Mouse (Mus musculus) cerebellum, postnatal 10 days (tissue): ENCODE results near the gene Rprd2.
A peak's percentile ranks its signal among the peaks of the same experiment; 100 is the strongest.
"Not testable (repeated sequence)": the region's sequence is repeated elsewhere in the genome, so short reads cannot be mapped to it uniquely, and the experiment has no call there.

ENCODE experiments used
- DNase-seq, 2 experiments: peaks; one replicate each; pipeline ENCODE4 v3.0.0; 2021; ENCODE audit warnings: mixed read lengths in 2 of 2

The Rprd2 gene

DNA sequence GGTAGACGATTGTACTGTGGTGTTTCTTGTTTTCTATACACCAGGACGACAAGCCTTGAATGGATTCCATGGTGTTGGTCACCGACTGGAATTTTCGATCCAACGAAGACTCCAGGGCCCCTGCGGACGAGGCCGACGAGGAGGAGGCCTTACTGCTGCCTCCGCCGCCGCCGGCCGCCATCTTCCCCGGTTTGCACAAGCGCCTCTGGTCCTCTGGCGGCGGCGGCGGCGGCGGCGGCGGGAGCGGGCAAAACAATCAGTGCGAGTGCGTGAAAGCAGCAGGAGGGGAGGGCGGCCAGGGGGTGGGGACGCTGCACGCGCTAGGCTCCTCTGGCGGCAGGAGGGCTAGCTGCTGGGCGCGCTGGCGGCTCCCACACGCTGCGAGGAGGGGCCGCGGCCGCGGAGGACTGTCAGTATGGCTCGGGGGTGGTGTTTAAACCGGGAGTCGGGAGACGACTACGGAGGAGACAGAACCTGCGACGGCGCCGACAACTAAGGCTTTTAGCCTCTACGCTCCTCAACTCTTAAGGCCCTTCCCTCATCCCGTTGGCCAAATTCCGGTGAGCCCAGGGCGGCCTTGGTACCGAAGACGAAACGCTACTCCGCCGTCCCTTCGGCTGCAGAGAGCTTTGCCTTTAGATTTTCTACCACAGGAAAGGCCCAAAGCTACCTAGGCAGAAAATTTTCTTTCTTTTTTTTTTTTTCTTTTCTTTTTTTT lies at the start of gene Rprd2:
TSS of gene Rprd2 (minus strand) at position 293 of the 718 bp plus-strand sequence.
- peak; percentile 86 to 88 for DNase-seq

DNA sequence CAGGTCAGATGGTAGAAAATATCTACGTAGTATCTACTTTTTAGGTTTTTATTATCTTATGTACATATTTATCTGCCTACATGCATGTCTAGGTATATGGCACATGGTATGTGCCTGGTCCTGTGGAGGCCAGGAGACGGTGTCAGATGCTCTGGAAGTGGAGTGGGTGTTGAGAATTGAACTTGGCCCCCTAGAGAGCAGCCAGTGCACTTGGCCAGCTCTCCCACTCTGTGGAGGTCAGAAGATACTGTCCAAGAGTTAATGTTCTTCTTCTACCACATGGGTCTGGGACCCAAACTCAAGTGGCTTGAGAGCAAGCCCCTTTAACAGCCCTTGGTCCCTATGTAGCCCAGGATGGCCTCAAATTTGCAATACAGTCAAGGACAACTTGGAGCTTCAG lies 48.7 kb upstream of the Rprd2 start:
- no peak for DNase-seq

DNA sequence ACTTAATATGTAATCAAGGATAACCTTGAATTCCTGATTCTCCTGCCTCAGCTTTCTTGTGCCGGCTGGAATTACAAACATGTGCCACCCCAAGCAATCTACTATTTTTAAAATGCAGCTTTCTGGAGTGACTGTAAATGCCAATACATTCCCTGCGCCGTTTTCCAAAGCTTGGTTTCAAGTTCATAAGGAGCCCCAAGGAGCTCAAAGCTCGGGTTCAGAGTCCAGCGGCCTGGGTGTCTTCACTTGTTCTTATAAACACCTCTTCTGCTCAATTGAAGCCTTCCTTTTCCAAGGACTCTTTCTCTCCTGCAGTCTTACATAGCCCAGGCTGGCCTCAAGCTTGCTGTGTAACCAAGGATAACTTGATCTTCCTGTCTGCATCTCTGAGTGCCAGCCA lies 47.4 kb upstream of the Rprd2 start:
- DNase-seq, result no peak

DNA sequence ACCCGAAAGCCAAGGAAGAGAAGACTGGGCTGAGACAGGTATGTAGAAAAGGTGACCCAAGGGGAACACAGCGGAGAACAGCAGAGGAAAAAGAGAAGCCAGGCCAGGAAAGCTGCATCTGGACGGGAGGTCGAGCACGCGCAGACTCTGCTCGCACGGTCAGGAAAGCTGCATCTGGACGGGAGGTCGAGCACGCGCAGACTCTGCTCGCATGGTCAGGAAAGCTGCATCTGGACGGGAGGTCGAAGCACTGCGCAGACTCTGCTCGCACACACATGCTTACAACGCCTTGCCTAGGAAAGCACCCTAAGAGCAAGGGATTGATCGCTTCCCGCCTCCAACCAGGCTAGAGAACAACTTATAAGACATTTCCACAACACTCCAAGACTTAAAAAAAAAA lies 46.9 kb upstream of the Rprd2 start:
- no peak for DNase-seq

DNA sequence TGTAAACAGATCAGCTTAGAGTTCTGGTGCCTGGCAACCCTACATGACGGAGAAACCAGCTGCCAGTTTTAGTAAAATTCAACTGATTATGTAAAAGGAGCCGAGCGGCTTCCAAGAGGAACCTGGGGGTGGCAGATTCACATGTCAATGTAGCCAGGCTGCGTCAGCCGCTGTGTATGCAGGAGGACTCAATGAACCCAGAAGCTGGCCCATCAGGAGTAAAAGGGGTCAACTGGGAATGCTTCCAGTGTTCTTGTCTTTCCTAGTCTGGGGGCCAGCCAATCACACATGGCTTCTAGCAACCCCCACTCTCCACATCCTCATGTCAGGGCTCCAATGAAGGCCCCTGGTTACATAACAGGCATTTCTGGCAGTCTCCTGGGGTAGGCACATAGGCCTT lies 46.4 kb upstream of the Rprd2 start:
- no peak for DNase-seq

DNA sequence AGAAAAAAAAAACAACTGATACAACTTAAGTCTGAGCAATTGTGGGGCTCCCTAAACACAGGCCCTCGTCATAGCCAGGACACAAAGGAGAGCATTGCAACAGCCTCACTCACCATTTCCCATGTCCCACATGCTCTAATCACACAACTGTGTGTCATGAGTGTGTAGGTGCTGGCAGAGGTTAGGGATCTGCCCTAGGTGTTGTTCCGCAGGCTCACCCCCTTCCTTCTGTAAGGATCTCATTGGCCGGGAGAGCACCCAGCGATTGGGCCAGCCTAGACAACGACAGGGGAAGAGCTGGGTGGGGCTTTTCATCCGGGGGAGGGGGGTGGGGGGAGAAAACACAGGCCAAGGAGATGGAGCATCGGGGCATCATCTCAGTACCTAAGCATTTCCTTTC lies 44.9 kb upstream of the Rprd2 start:
- no peak for DNase-seq

DNA sequence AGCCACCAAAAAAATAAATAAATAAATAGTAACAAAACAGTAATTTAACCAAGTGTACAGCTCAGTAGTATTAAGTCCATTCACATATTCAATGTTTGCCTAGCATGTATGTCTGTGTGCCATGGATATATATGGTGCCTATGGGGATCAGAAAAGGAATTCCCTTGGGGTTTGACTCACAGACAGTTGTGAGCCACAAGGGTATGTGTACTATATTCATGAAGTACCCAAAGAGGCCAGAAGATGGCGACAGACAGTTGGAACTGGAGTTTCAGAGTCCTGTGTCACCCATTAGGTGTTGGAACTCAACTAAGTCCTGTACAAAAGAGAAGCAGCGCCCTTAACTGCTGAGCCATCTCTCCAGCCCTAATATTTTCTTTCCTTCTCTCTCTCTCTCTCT lies 43.1 kb upstream of the Rprd2 start:
- peak; percentile 87 to 94 for DNase-seq

DNA sequence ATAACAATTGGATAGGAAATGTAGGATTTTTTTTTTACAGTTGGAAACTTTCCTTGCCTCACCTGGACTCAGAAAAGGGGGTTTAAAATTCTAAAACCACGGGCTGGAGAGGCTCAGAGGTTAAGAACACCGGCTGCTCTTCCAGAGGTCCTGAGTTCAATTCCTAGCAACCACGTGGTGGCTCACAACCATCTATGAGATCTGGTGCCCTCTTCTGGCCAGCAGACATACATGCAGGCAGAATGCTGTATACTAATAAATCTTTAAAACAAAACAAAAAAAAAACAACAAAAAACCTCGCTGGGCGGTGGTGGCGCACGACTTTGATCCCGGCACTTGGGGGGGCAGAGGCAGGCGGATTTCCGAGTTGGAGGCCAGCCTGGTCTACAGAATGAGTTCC lies 42.6 kb upstream of the Rprd2 start:
- peak in 1 of 2 experiments; percentile 43 for DNase-seq

DNA sequence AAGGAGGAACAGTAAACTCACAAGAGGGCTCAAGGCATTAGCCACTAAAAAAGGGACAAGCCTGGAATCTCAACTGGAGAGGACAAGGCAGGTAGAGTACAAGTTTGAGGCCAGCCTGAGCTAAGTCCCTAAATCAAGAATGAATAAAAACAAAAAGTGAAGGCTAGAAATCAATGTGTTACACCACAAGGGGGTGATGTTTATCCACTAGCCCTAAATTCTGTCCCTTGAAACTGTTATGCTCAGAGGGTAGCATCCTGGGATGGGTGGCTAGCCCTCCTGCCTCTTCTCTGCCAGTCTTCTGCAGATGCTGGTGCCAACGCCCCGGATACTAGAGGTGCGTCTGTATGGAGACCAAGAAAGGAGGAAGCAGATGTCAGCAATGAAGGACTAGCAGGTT lies 41.7 kb upstream of the Rprd2 start:
- DNase-seq, result no peak

DNA sequence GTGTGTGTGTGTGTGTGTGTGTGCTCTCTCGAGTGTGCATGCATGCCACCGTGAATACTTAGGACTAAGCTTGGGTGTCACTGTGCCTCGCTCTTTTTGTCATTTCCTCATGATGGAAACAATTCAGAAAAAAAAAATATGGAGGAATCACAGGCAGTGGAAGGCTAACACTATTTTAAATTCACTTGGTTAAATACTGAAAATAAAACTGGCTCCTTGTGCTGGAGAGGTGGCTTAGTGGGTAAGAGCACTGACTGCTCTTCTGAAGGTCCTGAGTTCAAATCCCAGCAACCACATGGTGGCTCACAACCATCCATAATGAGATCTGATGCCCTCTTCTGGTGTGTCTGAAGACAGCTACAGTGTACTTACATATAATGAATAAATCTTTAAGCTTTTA lies 39.6 kb upstream of the Rprd2 start:
- DNase-seq, result not testable (repeated sequence)

DNA sequence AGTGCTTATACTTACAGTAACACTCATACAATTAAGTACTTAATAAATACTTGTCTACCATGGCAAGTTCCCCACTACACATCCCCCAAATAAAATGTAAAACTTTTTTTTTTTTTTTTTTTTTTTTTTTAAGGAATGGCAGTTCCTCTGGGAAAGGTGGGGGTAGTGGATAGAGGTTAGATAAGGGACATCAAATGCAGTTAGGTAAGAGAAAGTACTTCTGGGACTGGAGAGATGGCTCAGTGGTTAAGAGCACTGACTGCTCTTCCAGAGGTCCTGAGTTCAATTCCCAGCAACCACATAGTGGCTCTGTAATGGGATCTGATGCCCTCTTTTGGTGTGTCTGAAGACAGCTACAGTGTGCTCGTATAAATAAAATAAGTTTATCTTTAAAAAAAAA lies 38.4 kb upstream of the Rprd2 start:
- not testable (repeated sequence) for DNase-seq

DNA sequence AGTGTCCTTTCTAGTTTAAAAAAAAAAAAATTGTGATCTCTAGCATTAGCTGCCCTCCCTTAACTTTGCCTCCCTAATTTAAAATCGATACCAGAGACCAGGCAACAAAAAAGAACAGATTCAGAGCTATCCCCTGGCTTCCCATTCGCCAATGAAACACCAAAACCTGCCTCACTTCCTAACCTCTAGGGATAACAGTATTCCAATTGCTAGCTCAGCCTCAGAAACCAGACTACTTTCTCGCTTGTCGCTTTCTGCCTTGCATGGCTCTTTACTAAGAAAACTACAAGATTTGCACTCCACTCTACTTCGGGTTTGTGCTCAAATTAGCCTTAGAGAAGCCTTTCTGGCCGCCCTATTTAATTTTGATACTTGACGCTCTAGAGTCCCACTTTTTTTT lies 37.5 kb upstream of the Rprd2 start:
- DNase-seq, result no peak

DNA sequence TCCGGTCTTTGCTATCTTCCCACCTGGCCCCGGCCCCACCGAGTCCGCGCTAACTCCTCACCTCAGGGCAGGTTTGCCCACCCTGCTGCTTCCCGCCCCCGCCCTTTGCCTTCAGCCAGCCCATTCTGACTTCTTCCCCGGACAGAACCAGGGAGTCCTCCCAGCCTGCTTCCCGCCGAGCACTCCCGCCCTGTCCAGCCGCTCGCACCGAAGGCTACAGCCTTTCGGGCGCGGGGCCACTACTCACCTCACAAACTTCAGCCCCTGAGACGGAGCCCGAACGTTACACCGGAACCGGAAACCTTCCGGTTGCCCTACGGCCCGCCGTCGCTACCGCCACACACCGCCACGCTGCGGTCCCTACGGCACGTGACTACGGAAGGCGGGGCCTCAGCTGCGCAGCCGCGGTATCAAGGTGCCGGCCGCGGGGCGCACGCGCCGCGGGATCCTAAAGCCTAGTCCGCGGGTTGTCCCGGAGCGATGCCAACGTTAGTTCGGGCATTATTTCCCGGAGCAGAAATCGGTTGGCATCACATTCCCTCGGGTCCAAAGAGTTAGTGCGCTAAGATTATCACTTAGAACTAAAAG lies 36.9 kb upstream of the Rprd2 start, which contains the start of gene Prpf3:
TSS of gene Prpf3 (minus strand) at position 384 of the 588 bp plus-strand sequence.
- DNase-seq, result peak; percentile 96 to 97

DNA sequence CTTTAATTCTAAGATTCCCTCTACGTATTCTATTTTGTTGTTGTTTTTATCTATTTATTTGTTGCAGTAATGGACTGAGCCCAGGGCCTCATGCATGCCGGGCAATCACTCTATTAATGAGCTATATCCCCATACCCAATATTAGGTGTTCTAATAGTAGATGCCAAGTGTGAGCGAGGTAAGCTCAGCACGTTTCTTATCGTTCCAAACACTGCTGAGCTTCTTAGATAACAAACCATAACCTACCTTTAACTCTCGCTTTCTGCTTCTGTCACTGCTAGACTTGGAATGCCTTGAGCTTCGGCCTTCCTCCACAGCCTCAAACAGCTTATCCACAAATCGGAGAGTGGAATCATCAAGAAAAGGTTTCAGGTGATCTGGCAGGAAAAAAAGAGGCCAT lies 32.7 kb upstream of the Rprd2 start:
- DNase-seq, result no peak

DNA sequence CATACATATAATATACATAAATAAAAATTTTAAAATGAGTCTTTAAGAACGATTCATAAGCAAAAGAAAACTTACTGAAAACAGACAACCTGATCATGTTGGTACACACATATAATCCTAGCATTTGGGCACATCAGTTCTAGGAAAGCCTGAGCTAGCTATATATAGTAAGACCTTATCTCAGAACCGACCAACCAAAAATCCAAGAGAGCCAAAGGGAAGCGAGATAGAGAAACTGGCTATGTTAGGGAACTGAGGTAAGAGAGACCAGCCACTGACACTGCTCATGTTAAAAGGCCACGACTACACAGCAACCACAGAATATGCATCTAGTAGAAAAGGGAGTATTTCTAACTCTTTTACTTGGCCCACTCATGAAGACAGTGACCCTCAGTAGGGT lies 31.9 kb upstream of the Rprd2 start:
- no peak for DNase-seq

DNA sequence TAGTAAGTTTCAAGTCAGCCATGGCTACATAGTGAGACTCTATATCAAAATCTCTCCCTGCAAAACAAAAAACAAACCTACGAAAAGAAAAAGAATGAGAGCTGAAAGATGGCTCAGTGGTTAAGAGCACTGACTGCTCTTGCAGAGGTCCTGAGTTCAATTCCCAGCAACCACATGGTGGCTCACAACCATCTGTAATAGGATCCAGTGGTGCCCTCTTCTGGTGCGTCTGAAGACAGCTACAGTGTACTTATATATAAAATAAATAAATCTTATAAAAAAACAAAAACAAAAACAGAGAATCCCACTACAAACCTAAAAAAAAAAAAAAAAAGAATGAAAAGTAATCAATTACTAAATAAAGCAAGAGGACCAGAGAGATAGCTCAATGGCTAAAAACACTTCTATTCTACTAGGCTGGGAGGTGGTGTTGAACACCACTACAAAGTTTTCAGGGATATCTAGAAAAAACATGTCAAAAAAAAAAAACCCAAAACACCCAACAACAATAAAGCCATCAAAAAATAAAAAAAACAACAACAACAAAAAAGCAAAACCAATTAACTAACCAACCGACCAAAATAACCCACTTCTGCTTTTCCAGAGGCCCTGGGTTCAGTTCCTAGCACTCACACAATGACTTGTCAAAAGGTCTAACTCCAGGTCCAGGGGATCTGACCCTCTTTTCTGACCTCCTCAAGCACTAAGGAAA lies 24.0 kb upstream of the Rprd2 start:
- no peak for DNase-seq

DNA sequence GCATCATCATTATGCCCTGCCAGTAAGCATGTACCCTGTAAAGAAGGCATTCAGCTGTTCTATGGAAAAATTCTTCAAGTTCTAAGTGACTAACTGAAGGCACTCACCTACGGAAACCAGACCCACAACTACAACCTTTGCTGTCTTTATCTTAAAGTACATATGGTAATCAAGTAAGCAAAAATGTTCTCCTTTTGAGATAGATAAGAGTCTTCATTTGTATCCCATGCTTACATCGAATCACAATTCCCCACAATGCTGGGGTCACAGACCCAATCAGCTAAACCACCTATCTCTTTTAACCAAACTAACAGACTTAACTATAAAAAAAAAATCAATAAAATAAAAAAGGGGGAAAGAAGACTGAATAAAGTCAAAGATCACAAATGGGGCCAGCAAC lies 20.6 kb upstream of the Rprd2 start:
- no peak for DNase-seq

DNA sequence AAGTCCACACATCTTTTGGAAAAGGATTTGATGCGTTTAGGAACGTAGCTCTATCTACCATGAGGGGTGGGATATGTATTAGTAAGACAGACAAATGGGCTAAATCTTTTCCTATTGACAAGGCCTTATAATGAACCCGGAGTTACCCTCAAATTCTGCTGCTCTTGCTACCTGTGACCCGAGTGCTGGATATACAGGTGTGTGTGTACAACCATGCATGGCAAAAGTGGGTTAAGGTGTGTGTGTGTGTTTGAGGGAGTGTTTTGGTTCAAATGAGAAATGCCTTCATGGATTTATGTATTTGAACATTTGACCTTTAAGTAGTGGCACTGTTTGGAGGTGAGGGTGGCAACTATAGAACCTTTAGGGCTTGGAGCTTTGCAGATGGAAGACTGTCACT lies 10.4 kb upstream of the Rprd2 start:
- DNase-seq, result no peak

DNA sequence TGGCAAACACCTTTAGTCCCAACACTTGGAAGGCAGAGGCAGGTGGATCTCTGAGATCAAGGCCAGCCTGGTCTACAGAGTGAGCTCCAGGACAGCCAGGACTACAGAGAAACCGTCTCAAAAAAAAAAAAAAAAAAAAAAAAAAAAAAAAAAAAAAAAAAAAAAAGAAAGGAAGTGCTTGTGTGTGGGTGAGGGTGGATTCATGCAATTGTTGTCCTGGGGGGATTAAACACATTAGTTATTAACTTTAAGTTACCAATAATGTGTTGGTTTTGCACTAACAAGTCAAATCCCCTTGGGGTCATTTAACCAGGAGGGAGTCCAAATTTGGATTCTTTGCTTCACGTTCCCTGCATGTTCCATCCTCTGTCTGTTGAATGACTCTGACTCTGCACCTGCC lies 7.6 kb upstream of the Rprd2 start:
- no peak for DNase-seq

DNA sequence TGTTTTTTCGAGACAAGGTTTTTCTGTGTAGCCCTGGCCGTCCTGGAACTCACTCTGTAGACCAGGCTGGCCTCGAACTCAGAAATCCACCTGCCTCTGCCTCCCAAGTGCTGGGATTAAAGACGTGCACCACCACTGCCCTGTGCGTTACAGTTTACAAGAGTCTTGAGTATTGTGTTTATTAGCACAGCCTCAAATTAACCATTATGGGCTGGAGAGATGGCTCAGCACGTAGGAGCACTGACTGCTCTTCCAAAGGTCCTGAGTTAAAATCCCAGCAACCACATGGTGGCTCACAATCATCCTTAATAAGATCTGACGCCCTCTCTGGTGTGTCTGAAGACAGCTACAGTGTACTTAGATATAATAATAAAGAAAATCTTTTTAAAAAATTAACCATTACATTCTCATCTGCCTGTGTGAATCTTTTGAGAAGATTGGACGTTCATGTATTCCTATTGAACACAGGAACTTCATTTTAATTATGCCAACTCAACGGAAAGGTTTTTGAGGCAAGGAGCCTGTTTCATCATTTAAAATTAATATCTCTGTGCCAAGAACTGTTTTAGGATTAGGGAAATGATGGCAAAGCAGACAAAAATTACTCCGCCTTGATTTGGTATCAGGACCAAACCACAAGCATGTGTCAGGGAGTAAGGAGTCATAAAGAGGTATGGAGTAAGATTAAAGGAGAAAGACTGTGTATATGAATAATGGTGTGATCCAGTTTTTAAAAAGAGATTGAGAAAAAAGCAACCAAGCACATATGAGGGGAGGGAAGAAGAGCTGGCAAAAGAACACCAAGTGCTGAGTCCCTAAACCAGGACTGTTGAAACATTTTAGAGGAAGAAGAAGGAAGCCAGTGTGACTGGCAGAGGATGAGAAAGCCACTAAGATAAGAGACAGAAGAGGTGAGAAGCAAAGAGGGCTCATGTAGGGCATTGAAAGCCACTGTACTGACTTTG lies 1.7 kb upstream of the Rprd2 start:
- no peak for DNase-seq

DNA sequence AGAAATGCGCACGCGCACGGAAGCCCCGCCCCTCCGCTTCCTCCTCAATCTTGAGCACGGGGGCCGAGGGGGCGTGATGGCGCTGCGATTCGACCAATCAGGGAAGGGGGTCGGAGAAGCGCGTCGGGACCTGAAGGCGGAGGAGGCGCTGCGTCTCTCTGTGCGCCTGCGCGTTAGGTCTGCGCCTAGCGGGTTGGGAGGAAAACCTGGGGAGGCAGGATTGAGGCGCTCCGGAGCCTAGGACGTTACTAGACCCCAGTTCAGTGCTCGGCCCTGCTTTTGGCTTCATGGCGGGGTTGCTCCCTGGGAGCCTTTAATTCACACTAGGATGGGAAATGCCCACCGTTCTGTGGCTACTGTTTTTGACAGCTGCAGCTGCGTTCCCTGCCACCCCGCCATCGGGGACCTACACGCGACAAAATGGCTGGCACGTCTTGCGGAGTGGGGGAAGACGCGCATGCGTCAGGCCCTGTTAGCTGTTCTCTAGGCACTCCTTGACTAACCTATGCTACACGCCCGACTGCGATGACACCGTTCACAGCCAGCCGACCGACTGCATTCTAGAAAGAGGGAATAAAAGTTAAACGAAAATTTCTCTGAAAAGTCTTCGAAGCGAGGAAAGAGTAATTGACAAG lies 805 bp upstream of the Rprd2 start:
- peak; percentile 100 for DNase-seq

DNA sequence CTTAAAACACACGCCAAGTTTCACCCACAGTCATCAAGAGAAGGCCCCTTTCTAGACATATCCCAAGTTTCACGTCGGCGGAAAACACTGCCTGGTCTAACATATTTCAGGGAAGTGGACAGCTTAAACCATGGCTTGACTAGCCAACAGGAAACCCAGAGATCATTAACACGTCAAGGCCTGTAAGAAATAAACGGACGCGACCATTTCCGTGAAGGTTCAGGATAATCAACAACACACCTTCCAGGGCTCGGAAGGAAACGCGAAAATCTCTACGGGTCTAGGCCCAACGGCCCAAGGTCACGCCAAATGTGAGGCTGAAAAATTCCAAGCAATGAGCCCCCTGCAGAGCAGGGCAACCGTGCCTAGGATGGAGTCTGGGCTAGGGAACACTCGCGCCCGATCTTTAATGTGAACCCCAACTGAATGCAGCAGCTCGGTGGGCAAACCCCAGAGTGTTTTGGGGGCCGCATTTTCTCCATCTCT lies 594 bp downstream of the Rprd2 start:
- DNase-seq, result peak; percentile 69 to 79
